Mouse (Mus musculus): ENCODE data around the gene Usp19. TPM values are rescaled to one million over a fixed set of nuclear protein-coding genes. Genes with fewer than 3 reads are reported as not detected.

Gene Usp19
- total RNA-seq, 1 experiment from 2014 or later: 74.6 TPM

DNA sequence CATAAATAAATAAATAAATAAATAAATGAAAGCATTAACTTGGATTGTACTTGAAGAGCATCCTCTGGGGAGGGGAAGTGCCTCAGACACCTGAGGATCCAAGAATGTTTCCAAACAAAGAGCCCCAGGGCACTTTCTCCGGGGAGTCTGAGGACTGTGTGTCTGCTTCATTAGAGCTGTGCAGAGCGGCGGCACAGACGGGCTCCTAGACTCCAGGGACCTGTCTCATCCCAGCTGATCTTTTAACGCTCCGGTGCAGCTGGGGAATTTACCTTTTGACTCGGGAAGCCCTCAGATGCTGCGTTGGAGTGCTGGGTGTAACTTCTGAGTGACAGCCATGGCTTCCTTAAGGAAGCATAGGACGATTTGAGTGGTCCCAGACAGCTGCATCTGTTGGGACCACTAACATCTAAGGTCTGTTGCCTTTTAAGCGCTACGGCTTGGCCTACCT is 29.2 kb upstream of the Usp19 start, which contains the start of gene Klhdc8b:
Gene Klhdc8b, minus strand, starts transcription at position 401 of the 451 bp plus-strand sequence.
- ATAC-seq (replicated peaks in 1 of 2; ENCODE audit: insufficient read depth in 1 of 2, low FRiP score in 2 of 2, low TSS enrichment in 1 of 2, low read depth in 1 of 2, poor library complexity in 2 of 2, severe bottlenecking in 2 of 2): no peak

DNA sequence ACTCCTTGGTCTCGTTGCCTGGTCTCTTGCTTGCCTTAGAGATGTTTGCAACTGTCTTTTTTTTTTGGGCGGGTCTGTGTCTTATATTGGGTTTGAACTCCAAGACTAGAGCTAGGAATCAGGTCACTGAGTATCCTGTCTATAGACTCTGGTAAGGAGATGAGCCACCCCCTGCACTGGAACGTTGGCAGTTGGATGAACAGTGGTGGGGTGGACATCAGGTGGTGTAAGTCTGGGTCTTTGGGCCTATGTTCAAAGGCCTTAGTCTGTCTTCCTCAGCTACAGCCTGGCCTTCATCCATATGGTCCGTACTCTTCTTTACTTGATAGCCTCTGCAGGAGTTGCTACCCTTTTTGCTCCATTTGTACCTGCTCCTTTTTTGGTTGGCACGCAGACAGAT is 28.7 kb upstream of the Usp19 start:
- ATAC-seq (replicated peaks in 1 of 2; ENCODE audit: insufficient read depth in 1 of 2, low FRiP score in 2 of 2, low TSS enrichment in 1 of 2, low read depth in 1 of 2, poor library complexity in 2 of 2, severe bottlenecking in 2 of 2): no peak

DNA sequence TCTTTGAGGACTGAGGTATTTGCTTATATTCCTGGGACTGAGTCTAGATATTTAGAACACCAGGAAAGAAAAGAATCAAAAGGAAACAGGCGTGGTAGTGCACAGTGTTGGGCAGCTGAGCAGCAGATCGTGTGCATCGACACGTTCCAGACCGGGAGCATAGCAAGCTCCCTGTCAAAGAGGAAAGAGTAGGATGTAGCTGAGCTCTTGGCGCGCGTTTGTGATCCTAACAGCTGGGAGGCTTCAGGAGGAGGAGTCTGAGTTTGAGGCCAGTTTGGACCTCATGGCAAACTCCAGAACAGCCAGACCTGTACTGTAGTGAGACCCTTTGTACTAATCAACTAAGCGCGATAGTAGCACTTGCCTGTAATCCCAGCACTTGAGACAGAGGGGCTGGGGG is 28.2 kb upstream of the Usp19 start:
- no peak for ATAC-seq (replicated peaks in 1 of 2; ENCODE audit: insufficient read depth in 1 of 2, low FRiP score in 2 of 2, low TSS enrichment in 1 of 2, low read depth in 1 of 2, poor library complexity in 2 of 2, severe bottlenecking in 2 of 2)

DNA sequence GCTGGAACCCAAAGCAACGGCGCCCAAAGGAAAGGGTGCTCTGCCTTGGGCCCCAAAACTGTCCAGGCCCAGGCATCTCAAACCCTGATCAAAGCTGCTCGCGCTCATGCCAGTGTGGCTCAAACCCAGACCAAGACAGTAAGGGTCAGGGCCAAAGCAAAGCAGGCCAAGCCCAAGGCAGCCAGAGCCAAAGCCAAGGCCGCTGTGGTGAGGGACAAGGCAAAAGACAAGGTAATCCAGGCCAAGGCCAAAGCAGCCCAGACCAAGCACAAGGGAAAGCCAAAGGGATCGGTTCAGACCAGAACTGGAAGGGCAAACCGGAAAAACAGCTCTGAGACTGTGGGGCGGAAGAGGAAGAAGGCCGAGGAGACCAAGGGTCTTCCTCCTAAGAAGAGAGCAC is 26.7 kb upstream of the Usp19 start:
- no peak for ATAC-seq (replicated peaks in 1 of 2; ENCODE audit: insufficient read depth in 1 of 2, low FRiP score in 2 of 2, low TSS enrichment in 1 of 2, low read depth in 1 of 2, poor library complexity in 2 of 2, severe bottlenecking in 2 of 2)

DNA sequence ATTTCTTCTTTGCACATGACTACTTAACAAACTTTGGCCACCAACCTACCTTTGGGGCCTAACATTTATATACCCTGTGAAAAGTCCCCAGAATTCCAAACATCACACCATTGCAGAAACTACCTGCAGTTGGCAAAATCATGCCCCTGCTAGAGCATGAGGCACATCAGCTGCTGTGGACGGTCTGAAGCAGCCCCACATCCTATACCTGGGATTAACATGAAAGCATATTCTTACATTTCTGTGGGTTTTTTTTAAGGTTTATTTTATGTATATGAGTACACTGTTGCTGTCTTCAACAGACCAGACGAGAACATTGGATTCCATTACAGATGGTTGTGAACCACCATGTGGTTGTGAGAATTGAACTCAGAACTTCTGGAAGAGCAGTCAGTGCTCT is 24.2 kb upstream of the Usp19 start:
- ATAC-seq (replicated peaks in 1 of 2; ENCODE audit: insufficient read depth in 1 of 2, low FRiP score in 2 of 2, low TSS enrichment in 1 of 2, low read depth in 1 of 2, poor library complexity in 2 of 2, severe bottlenecking in 2 of 2): no peak

DNA sequence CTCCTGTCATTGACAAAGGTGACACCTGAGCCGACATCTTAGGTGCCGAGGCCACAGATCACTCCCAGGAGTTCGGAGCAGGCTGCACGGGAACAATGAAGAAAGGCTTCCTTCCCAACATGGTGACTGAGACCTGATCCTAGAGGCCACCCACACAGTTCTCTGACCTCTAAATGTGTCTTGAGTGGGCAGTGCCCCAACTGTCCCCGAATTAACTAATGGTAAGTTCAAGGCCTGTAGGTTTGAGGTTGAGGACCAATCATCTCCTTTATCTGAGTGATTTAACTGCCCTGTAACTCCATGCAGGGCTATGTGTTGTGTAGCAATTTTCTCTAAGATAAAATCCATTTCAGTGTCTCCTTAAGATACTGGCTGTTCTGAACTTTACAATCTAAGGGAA is 21.0 kb upstream of the Usp19 start:
- ATAC-seq (replicated peaks in 1 of 2; ENCODE audit: insufficient read depth in 1 of 2, low FRiP score in 2 of 2, low TSS enrichment in 1 of 2, low read depth in 1 of 2, poor library complexity in 2 of 2, severe bottlenecking in 2 of 2): no peak

DNA sequence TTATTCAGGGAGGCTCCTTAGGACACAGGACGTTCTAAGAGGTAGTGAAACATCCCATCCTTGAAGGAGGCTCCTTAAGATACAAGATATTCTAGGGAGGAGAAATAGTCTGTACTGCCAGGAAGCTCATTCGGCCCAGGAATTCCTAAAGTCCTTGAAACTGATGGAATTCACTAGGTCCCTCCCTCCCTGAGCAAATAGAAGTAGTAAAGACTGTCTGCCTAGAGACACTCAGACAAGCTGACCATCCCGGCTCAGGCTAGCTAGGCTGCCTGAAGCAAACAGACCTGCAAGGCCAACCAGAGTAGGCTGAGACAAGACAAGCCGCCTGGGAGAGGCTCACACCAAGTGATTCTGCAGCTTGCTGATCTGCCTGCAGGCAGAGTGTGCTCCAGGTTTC is 20.6 kb upstream of the Usp19 start:
- ATAC-seq (replicated peaks in 1 of 2; ENCODE audit: insufficient read depth in 1 of 2, low FRiP score in 2 of 2, low TSS enrichment in 1 of 2, low read depth in 1 of 2, poor library complexity in 2 of 2, severe bottlenecking in 2 of 2): no peak

DNA sequence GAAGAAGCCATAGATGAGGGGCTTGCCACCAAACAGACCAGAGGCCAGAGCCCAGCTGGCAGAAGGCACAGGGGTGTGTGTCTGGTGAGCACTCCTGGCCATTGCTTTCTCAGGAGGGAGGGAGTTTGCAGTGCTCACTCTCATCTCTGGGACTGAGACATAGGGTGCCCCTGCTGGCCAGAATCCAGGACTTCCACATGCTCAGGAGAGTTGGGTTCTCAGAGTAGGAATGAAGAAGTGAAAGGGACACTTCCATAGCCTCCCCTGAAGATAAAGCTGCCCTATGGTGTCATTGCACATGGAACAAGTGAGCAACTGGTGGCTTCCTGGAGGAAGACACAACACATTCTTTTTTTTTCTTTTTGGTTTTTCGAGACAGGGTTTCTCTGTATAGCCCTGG is 15.9 kb upstream of the Usp19 start:
- ATAC-seq (replicated peaks in 1 of 2; ENCODE audit: insufficient read depth in 1 of 2, low FRiP score in 2 of 2, low TSS enrichment in 1 of 2, low read depth in 1 of 2, poor library complexity in 2 of 2, severe bottlenecking in 2 of 2): no peak

DNA sequence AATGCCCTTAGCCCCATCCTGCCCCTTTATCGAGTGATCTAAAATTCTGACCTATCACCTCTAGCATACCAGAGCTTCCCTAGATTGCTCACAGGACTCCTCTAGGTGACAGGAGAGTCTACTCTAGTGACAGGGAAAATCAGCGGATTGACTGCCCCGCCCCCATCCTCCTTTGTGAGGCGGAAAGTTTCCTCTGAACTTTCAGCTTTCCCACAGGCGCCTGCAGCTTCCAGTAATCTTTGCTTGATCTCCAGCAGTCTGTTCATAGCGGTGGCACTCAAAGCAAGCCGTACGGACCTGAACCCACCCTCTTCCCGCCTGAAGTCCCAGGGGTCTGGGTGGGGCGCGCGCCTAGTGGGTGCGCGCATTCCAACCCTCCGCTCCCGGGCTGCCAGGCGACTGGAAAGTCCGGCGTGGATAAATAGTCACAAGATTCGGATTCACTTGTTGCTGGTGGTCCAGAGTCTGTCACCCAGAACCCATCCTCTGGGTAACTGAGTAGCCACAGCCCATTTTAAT is 11.7 kb upstream of the Usp19 start:
- peak; percentile 14 to 25; a peak in 1 of 4 replicates for ATAC-seq (replicated peaks in 1 of 2; ENCODE audit: insufficient read depth in 1 of 2, low FRiP score in 2 of 2, low TSS enrichment in 1 of 2, low read depth in 1 of 2, poor library complexity in 2 of 2, severe bottlenecking in 2 of 2)

DNA sequence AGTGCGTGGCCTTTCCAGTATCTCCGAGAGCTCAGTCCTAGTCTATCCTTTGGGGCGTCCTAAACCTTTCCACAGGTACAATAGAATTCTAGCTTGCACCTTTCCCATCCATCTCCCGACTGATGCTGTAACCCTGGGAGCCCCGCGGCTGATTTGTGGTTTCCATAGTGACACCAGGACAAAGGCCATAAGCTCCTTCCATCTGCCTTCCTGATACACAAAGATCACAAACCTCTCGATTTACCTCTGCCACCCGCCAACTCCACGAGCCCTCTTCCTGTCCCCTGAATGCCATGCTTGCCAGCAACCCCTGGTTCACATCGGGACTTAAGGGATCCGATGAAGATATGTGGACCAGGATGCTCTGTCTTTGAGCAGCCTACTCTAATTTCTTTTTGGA is 11.2 kb upstream of the Usp19 start:
- no peak; a peak in 1 of 4 replicates for ATAC-seq (replicated peaks in 1 of 2; ENCODE audit: insufficient read depth in 1 of 2, low FRiP score in 2 of 2, low TSS enrichment in 1 of 2, low read depth in 1 of 2, poor library complexity in 2 of 2, severe bottlenecking in 2 of 2)

DNA sequence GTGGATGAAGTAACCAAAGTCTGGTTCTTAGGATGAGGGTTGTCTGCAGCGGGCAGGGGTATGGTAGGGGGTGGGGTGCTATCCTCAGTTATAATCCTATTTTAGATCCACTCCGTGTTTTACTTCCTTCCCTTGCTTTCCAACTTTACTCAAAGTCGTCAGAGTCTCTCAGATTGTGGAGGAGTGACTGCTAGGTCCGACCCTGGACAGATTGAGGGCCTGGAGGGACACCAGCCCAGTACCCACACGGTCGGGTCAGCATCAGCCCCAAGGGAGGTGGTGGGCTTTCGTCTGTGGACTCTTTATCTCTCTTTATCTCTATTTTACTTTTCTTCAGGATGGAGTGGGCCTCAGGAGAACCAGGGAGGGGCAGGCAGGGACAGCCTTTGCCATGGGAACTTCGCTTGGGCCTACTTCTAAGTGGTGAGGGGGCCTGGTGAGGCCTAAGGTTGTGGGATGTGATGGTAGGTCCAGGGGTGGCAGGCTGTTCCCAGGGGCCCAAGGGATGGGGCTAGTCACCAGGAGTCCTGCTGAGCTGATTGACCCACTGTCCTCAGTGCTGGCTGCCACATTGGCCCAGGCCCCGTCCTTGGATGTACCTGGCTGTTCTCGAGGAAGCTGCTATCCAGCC is 10.6 kb upstream of the Usp19 start, which contains the start of gene Lamb2:
Gene Lamb2, plus strand, starts transcription at position 16 of the 631 bp plus-strand sequence.
- ATAC-seq (replicated peaks in 1 of 2; ENCODE audit: insufficient read depth in 1 of 2, low FRiP score in 2 of 2, low TSS enrichment in 1 of 2, low read depth in 1 of 2, poor library complexity in 2 of 2, severe bottlenecking in 2 of 2): 0 out of 4 replicates have a peak, but pooled peaks have one; percentile 11 to 12

DNA sequence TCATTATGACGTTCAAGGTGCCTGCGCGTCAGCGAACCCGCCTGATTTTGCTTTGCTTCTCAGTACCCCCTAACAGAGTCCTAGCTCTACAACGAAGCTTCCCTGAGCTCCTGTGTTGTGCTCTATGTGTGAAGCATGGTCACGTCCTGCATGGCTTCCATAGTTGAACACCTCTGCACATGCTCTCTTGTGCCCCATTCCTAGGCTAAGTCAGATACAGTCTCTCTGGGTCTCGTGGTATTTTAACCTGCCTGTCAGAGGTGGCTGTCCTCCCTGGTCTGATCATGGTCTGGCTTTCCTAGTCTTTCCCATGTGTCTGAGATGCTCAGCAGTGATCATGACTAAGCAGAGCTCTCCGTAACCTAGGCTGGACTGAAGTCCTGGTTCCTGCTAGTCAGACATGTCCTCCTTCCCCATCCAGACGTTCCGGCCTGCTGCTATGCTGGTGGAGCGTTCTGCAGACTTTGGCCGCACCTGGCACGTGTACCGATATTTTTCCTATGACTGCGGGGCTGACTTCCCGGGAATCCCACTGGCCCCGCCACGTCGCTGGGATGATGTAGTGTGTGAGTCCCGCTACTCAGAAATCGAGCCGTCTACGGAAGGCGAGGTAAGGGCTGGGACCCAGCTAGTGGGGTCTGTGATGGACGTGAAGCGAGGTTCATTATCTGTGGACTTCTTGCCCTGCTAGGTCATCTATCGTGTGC is 9.4 kb upstream of the Usp19 start:
- no peak for ATAC-seq (replicated peaks in 1 of 2; ENCODE audit: insufficient read depth in 1 of 2, low FRiP score in 2 of 2, low TSS enrichment in 1 of 2, low read depth in 1 of 2, poor library complexity in 2 of 2, severe bottlenecking in 2 of 2)

DNA sequence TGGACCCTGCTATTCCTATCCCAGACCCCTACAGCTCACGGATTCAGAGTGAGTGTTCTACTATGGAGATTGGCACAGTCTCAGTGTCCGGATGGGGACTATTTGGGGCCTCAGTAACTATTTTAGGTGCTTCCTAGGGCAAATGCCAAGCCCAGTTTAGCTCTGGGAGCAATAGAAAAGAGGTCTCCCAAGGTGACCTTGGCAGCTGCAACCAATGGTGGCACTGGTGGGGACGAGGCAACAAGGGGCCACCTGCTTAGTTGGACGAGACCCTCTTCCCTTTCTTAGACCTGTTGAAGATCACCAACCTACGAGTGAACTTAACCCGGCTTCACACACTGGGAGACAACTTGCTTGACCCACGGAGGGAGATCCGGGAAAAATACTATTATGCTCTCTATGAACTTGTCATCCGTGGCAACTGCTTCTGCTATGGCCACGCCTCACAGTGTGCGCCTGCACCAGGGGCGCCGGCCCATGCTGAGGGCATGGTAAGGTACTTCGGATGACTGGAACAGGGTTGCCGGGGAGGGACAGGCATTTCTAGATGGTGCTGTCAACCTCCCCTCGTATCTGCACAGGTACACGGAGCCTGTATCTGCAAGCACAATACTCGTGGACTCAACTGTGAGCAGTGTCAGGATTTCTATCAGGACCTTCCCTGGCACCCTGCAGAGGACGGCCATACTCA is 8.7 kb upstream of the Usp19 start:
- no peak for ATAC-seq (replicated peaks in 1 of 2; ENCODE audit: insufficient read depth in 1 of 2, low FRiP score in 2 of 2, low TSS enrichment in 1 of 2, low read depth in 1 of 2, poor library complexity in 2 of 2, severe bottlenecking in 2 of 2)

DNA sequence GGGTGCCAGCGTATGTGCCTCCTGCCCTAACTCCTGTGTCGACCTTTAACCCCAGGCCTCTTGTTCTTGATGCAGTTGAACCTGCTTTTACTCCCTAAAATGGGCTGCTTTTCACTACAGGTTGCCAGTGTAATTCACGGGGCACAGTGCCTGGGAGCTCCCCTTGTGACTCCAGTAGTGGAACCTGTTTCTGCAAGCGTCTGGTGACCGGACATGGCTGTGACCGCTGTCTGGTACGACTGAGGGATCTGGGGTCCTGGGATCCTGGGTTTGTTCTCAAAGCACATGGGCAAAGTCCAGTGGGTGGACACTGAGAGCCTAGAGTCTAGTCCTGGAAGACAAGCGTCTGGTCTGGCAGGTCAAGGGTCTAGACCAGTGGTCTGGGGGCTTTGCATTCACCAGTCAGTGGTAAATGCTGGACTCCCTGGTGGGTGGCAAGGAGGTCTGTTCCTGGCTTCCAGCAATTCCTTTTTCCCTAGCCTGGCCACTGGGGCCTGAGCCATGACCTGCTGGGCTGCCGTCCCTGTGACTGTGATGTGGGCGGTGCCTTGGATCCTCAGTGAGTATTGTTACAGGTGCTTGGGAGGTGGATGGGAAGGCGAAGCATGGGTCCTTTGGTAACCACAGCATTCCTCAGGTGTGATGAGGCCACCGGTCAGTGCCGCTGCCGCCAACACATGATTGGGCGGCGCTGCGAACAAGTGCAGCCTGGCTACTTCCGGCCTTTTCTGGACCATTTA is 7.2 kb upstream of the Usp19 start:
- no peak for ATAC-seq (replicated peaks in 1 of 2; ENCODE audit: insufficient read depth in 1 of 2, low FRiP score in 2 of 2, low TSS enrichment in 1 of 2, low read depth in 1 of 2, poor library complexity in 2 of 2, severe bottlenecking in 2 of 2)

DNA sequence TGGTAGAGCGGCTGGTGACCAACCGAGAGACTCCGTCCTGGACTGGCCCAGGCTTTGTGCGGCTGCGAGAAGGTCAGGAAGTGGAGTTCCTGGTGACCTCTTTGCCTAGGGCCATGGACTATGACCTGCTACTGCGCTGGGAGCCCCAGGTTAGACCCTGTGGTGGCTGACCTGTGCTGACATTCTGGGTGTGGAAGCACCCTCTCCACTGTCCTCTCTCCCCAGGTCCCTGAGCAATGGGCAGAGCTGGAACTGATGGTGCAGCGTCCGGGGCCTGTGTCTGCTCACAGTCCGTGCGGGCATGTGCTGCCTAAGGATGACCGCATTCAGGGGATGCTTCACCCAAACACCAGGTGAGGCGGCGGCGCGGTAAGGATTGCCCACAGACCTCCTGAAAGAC is 6.4 kb upstream of the Usp19 start:
- no peak for ATAC-seq (replicated peaks in 1 of 2; ENCODE audit: insufficient read depth in 1 of 2, low FRiP score in 2 of 2, low TSS enrichment in 1 of 2, low read depth in 1 of 2, poor library complexity in 2 of 2, severe bottlenecking in 2 of 2)

DNA sequence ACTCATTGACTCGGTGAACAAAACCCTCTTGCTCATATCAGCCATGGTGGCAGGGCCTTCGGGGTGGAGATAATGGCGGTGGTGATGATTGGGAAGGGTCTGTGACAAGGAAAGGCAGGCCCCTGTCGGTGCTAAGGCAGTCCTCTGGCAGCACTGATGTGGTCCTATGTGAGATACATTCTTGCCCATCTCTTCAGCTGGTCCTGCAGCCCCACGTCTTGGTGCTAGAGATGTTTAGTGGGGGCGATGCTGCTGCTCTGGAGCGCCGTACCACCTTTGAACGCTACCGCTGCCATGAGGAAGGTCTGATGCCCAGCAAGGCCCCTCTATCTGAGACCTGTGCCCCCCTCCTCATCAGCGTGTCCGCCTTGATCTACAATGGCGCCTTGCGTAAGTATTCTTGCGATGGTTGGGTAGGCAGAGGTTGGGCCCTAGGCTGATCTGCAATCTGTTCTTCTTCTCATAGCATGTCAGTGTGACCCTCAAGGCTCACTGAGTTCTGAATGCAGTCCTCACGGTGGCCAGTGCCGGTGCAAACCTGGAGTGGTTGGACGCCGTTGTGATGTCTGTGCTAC is 5.0 kb upstream of the Usp19 start:
- no peak for ATAC-seq (replicated peaks in 1 of 2; ENCODE audit: insufficient read depth in 1 of 2, low FRiP score in 2 of 2, low TSS enrichment in 1 of 2, low read depth in 1 of 2, poor library complexity in 2 of 2, severe bottlenecking in 2 of 2)

DNA sequence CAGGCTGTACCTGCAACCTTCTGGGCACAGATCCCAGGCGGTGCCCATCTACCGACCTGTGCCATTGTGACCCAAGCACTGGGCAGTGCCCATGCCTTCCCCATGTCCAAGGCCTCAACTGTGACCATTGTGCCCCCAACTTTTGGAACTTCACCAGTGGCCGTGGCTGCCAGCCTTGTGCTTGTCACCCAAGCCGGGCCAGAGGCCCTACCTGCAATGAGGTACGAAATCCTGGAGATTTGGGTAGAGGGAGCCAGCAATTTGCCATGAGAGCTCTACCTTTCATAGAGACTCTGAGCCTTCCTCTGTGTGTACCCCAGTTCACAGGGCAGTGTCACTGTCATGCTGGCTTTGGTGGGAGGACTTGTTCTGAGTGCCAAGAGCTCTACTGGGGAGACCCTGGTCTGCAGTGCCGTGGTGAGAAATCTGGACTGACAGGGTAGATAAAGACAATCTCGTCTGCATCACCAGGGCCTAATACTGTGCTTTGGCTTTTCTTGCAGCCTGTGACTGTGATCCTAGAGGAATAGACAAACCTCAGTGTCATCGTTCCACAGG is 3.4 kb upstream of the Usp19 start:
- ATAC-seq (replicated peaks in 1 of 2; ENCODE audit: insufficient read depth in 1 of 2, low FRiP score in 2 of 2, low TSS enrichment in 1 of 2, low read depth in 1 of 2, poor library complexity in 2 of 2, severe bottlenecking in 2 of 2): no peak
